Mouse (Mus musculus) activated CD4-positive, CD25-positive, alpha-beta regulatory T cell (primary cell): ENCODE measurements around the gene Slc20a1. TPM values are rescaled to one million over a fixed set of nuclear protein-coding genes. Genes with fewer than 3 reads are reported as not detected.

Experiments used
- polyA plus RNA-seq, 2 experiments: library from polyadenylated mRNA; unstranded; fragments of 100-300 nt; shearing (Covaris generic); gene quantifications; one replicate each; pipeline ENCODE4 v1.2.1; 2017

The Slc20a1 gene
- 10 to 100 TPM; 52.8 to 55.2 TPM for polyA plus RNA-seq

DNA sequence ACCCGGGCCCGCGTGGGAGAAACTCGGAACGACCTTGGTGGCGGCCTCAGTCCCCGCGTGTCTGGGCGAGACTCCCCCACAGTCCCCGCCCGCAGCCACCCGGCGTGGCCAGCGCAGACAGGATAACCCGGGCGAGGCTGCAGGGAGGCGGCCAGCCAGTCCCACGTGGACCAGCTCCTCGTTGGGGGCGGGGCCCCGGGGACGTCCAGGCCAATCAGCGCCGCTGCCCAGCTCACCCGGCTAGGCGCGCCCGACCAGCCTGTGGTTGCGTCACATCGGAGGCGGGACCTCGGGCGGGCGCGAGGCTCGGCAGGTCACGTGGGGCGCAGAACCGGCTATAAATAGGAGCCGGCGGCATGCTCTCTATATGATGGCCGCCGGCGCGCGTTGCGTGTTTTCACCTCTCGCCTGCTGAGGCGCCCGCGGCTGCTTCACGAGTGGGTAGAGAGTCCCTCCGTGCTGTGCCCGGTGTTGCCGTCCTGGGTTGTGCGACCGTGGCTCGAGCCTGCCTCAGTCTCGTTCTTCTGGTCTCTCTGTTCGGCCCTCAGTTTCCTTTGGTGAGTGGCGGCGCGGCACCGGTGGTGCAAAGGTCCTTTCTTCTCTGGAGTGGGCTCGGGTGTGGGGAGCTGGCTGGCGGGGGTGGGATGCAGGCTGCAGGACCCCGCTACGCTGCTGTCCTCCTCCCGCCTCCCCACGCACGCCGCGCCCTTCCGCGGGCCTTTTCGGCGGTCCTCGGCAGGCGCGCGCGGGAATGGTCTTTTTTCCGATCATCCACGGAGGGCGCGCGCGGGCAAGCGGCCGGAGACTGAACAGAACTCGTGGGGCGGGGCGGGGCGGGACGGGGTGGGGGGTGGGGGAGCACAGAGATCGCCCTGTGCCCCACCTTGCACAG, at the start of gene Slc20a1:
Gene Slc20a1 (plus strand): TSS at position 329 of the 892 bp plus-strand sequence.

Other genes starting within 250 kb of the Slc20a1 start
- 10 to 100 TPM in 1 of 2 experiments, 1 to 10 TPM in 1; 6.9 to 12.3 TPM for gene Zc3h6, start 231.4 kb upstream of the Slc20a1 start, polyA plus RNA-seq
- 1 to 10 TPM; 4.5 to 5.3 TPM for gene Gm10762, start 231.0 kb upstream of the Slc20a1 start, polyA plus RNA-seq
- under 1 TPM in 1 of 2 experiments, not detected in 1; 0.41 TPM for gene Vinac1, start 150.6 kb upstream of the Slc20a1 start, polyA plus RNA-seq
- gene Ttl, start 132.8 kb upstream of the Slc20a1 start, polyA plus RNA-seq: 1 to 10 TPM; 2.4 TPM
- 10 to 100 TPM; 19.9 to 21.4 TPM for gene Polr1b, start 97.8 kb upstream of the Slc20a1 start, polyA plus RNA-seq
- 10 to 100 TPM; 17.5 to 22.3 TPM for gene Chchd5, start 69.1 kb upstream of the Slc20a1 start, polyA plus RNA-seq
- 1 to 10 TPM; 9.4 TPM for gene Ckap2l, start 98.4 kb downstream of the Slc20a1 start, polyA plus RNA-seq
- 1 to 10 TPM in 1 of 2 experiments, not detected in 1; 2.4 TPM for gene Il1a, start 111.2 kb downstream of the Slc20a1 start, polyA plus RNA-seq
- under 1 TPM in 1 of 2 experiments, not detected in 1; 0.21 TPM for gene Il1b, start 172.4 kb downstream of the Slc20a1 start, polyA plus RNA-seq